Mouse (Mus musculus) lung, embryonic 14.5 days (tissue): ENCODE data around the gene Oard1. TPM values are rescaled to one million over a fixed set of nuclear protein-coding genes. Genes with fewer than 3 reads are reported as not detected.
A peak's percentile ranks its signal among the peaks of the same experiment; 100 is the strongest.

Source experiments
- ATAC-seq: fragments of 200-750 bp; cut with Nextera tagmentation; 2 replicates; pipeline ENCODE4 v1.8.0; 2017; ENCODE audit warnings: mild to moderate bottlenecking, moderate TSS enrichment, moderate library complexity; ENCODE audit not compliant: insufficient read depth
- DNase-seq: peaks from one replicate; pipeline ENCODE4 v3.0.0-alpha.2; 2015
- H3K27ac ChIP-seq: fragments of 300-500 bp; sonication (generic); 2 replicates; pipeline ENCODE4 v1.5.1; 2014; ENCODE audit warnings: low read depth, mild to moderate bottlenecking, moderate library complexity
- H3K27me3 ChIP-seq: fragments of 300-500 bp; sonication (generic); 2 replicates; pipeline ENCODE4 v1.6.1; 2014; ENCODE audit warnings: low read length, control low read depth; ENCODE audit not compliant: insufficient read depth
- H3K36me3 ChIP-seq: fragments of 300-500 bp; sonication (generic); 2 replicates; pipeline ENCODE4 v1.6.1; 2014; ENCODE audit warnings: control low read depth; ENCODE audit not compliant: insufficient read depth
- H3K4me1 ChIP-seq: fragments of 300-500 bp; sonication (generic); 2 replicates; pipeline ENCODE4 v1.6.1; 2014; ENCODE audit warnings: antibody characterized with exemption, control low read depth; ENCODE audit not compliant: insufficient read depth
- H3K4me2 ChIP-seq: fragments of 300-500 bp; sonication (generic); 2 replicates; pipeline ENCODE4 v1.6.1; 2014; ENCODE audit warnings: mild to moderate bottlenecking
- H3K4me3 ChIP-seq: fragments of 300-500 bp; sonication (generic); 2 replicates; pipeline ENCODE4 v1.5.1; 2014; ENCODE audit warnings: low read depth, low read length
- H3K9ac ChIP-seq: fragments of 300-500 bp; sonication (generic); 2 replicates; pipeline ENCODE4 v1.6.1; 2014
- H3K9me3 ChIP-seq: fragments of 300-500 bp; sonication (generic); 2 replicates; pipeline ENCODE4 v1.6.1; 2016; ENCODE audit warnings: low read depth, low read length, control low read depth
- CTCF ChIP-seq: IDR thresholded peaks from 2 replicates; pipeline ENCODE4 v1.5.1; 2016; ENCODE audit warnings: antibody characterized with exemption, low read depth
- WGBS: fragments of 180-500 bp; shearing (Covaris S2); extraction: QIAGEN DNeasy Blood & Tissue Kit; methylation state at CpG from one replicate; pipeline ENCODE4 v1.1.7; 2014; 5-methylcytosine and 5-hydroxymethylcytosine counted together
- polyA plus RNA-seq: library from polyadenylated mRNA; unstranded; fragments of >200 nt; fragmentation: Nextera tagmentation; extraction: Ambion mirVana; gene quantifications from 2 replicates; pipeline ENCODE4 v1.2.1, GENCODE M21; 2014

The Oard1 gene
- polyA plus RNA-seq, 1 experiment from 2014 or later, result 77.9 TPM

DNA sequence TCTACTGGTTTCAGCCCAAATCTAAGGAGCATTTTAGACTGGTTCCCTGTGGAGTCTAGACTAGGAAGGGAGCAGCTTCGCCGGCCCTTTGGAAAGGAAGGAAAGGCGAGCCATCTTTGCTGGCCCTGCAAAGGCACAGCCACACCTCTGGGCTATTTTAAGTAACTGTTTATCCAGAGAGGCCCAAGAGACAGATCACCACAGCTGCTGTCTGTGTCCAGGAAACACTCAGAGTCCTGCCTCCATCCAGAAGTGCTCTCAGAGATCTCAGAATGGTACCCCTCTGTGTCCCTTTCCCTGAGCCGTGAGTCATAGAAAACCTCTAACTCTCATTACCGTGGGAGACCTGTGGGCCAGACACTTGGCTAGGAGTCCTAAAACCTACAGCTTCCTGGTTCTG lies 20.6 kb downstream of the Oard1 start:
- 14% methylated on average over 5 of the region's 5 CpGs for WGBS
- no peak for TF ChIP-seq CTCF
- Histone ChIP-seq H3K4me2 (peak overlapping the region; percentile 32; the same call in 1 of the 2 replicates), H3K27ac (peak overlapping the region; percentile 39; the same call in 1 of the 2 replicates), H3K36me3 (no peaks in the 10 kb centered on the region), H3K4me3 (no peak overlapping the region), H3K4me1 (peaks cover 31% of the 10 kb centered on the region), H3K27me3 (no peaks in the 10 kb centered on the region), H3K9me3 (no peaks in the 10 kb centered on the region), H3K9ac (no peak overlapping the region)
- ATAC-seq (0 out of 2 replicates have a peak, but pooled peaks have one; percentile 22), DNase-seq (peak; percentile 69)

DNA sequence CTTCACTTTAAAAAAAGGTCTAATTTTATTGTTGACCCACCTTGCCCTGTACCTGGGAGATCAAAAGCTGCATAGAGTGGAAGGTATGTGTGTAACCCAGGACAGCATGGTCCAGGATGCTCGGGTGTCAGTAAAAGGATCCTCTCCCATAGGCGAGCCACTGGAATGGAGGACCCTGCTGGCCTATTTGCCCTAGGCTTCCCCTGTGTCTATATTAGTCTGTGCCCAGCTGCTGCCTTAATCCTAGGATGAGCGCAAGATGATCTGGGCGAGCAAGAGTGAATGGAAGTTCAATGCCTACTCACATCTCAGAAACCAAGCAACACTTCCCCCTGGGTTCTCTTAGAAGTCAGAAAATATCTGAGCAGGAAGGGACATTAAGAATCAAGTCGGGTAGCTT lies 21.2 kb downstream of the Oard1 start:
- Histone ChIP-seq H3K4me2 (no peak overlapping the region), H3K4me3 (no peak overlapping the region), H3K36me3 (no peaks in the 10 kb centered on the region), H3K9ac (no peak overlapping the region), H3K4me1 (peaks cover 28% of the 10 kb centered on the region), H3K27me3 (no peaks in the 10 kb centered on the region), H3K9me3 (no peaks in the 10 kb centered on the region), H3K27ac (no peak overlapping the region)
- no peak for ATAC-seq
- 67% methylated on average over 5 of the region's 5 CpGs for WGBS
- no peak for TF ChIP-seq CTCF
- DNase-seq, result no peak

DNA sequence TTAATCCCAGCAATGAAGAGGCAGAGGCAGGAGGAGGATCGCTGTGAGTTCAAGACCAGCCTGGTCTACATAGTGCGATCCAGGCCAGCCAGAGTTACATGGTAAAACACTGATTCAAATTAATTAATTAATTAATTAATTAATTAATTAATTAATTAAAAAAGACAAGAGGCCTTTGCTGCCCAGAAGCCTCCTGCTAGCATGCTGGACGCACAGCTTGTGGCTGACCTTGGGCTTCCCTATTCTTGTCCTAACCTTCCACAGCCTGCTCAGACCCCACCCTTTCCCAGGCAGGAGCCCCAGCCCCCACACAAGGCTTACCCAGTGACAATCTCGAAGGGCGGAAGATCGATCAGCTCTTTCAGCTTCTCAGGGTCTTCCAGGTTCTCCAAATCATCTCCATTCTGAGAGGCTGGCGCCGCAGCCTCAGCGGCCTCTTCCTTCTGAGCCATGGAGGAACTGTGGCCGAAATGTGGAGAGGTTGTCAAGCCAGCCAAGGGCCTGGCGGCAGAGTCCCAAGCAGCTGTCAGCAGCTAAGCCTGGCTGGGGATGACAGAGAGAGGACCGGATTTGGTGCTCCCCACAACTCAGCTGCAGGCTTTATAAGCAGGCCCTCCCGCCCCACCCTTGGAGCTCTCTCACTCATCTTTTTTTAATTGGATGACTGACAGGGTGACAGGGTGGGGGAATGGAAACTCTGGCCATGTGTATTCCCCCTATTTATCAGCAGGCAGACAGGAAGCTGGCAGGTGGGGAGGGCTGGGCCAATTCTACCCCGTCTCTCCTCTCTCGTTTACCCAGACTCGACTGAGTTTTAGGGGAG lies 22.6 kb downstream of the Oard1 start, which contains the start of gene Apobec2:
Gene Apobec2 (minus strand): TSS at position 773 of the 823 bp plus-strand sequence.
- no peak for ATAC-seq
- Histone ChIP-seq H3K4me2 (no peak within 1 kb of the TSS), H3K27ac (peak within 1 kb of the TSS; percentile 54; the same call in 1 of the 2 replicates), H3K4me1 (peaks cover 20% of the 10 kb centered on the region; the same call in 1 of the 2 replicates), H3K9me3 (no peaks in the 10 kb centered on the region), H3K36me3 (no peaks in the 10 kb centered on the region), H3K4me3 (no peak within 1 kb of the TSS), H3K9ac (no peak within 1 kb of the TSS), H3K27me3 (no peaks in the 10 kb centered on the region)
- peak; percentile 58 for DNase-seq
- 41% methylated on average over 16 of the region's 16 CpGs for WGBS
- no peak for TF ChIP-seq CTCF

DNA sequence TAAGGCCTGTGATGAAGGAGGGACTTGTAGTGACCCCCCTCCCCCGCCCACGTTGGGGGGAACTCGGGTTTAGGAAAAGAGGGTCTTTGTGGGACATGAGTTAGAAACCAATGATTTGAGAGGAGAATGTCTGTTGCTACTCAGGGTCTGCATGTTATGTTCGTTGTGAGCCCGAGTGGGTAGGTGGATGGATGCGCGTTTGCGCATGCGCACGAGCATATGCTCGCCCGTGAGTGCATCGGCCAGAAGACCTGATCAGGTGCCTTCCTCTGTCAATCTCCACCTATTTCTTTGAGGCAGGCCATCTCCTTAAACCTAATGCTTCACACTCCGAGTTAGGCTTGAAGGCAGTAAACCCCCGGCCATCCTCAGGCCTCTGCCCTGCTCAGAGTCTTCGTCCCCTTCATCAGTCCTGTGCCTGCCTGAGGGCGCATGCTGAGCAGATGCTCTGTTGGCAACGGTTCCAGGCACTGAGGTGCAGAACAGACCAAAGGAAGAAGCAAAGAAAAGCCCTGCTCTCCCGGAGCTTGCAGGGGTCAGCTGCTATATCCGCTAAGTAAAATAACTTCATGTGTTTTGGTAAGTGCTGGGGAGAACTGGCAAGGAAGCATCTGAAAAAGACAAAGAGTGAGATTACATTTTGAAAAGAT lies 23.3 kb downstream of the Oard1 start:
- 75% methylated on average over 20 of the region's 20 CpGs for WGBS
- no peak for TF ChIP-seq CTCF
- H3K27ac ChIP-seq, result peak overlapping the region; percentile 27; the same call in 1 of the 2 replicates
- H3K36me3 ChIP-seq, result no peaks in the 10 kb centered on the region
- no peak overlapping the region for H3K4me3 ChIP-seq
- H3K27me3 ChIP-seq, result no peaks in the 10 kb centered on the region
- no peak for DNase-seq
- ATAC-seq, result no peak
- H3K9ac ChIP-seq, result no peak overlapping the region
- no peaks in the 10 kb centered on the region for H3K9me3 ChIP-seq
- peaks cover 25% of the 10 kb centered on the region; the same call in 1 of the 2 replicates for H3K4me1 ChIP-seq
- H3K4me2 ChIP-seq, result no peak overlapping the region

DNA sequence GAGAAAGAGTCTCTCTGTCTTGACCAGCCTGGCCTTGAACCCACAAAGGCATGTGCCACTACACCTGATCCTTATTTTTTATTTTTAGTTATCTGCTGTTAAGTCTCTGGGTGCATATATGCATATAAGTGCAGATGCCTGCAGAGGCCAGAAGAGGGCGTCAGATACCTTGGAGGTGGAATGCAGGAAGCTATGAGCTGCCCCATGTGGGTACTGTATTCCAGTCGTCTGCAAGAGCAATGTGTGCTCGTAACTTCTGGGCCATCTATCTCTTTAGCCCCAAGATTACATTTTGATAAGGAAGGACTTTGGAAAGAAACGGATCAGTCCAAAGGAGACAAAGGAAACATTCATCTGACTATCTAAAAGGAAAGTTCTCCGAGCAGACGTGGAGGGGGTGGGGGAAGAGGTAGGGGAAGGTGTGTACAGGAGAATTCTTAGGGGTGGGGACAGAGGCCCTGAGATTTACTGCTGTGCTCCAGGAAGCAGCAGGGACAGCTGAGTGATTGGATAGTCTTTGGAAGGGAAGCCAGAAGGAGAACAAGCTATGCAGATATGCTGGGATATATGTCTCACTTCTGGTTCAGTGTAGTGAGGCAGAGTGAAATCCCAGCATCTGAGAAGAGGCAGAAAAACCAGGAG lies 24.0 kb downstream of the Oard1 start:
- Histone ChIP-seq H3K9ac (no peak overlapping the region), H3K9me3 (no peaks in the 10 kb centered on the region), H3K4me1 (peaks cover 25% of the 10 kb centered on the region; the same call in 1 of the 2 replicates), H3K27me3 (no peaks in the 10 kb centered on the region), H3K36me3 (no peaks in the 10 kb centered on the region), H3K27ac (peak overlapping the region; percentile 10; the same call in 1 of the 2 replicates), H3K4me2 (no peak overlapping the region), H3K4me3 (no peak overlapping the region)
- 41% methylated on average over 6 of the region's 6 CpGs for WGBS
- no peak for ATAC-seq
- DNase-seq, result no peak
- peak; percentile 40 for TF ChIP-seq CTCF

DNA sequence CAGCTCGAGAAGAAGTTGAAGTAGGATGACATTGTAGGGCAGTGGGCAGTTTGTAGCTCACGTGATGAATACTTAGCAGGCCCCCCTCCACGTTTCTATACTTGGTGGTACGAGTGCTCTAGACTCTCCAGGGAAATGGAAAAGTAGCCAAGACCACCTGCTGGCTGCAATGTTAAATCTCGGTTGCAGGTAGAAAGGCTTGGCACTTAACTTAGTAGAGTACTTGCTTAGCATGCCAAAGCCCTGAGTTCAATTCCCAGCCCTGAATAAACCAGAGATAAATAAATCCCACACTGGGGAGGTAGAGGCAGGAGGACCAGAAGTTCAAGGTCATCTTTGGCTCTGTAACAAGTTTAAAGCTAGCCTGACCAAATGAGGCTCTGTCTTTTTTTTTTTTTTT lies 24.7 kb downstream of the Oard1 start:
- peaks cover 25% of the 10 kb centered on the region; the same call in 1 of the 2 replicates for H3K4me1 ChIP-seq
- H3K9me3 ChIP-seq, result no peaks in the 10 kb centered on the region
- WGBS, result 73% methylated on average over 5 of the region's 5 CpGs
- no peak for TF ChIP-seq CTCF
- peak overlapping the region; percentile 10; the same call in 1 of the 2 replicates for H3K27ac ChIP-seq
- no peak overlapping the region for H3K4me2 ChIP-seq
- no peak overlapping the region for H3K9ac ChIP-seq
- H3K27me3 ChIP-seq, result no peaks in the 10 kb centered on the region
- no peak overlapping the region for H3K4me3 ChIP-seq
- H3K36me3 ChIP-seq, result no peaks in the 10 kb centered on the region
- DNase-seq (no peak), ATAC-seq (no peak)

DNA sequence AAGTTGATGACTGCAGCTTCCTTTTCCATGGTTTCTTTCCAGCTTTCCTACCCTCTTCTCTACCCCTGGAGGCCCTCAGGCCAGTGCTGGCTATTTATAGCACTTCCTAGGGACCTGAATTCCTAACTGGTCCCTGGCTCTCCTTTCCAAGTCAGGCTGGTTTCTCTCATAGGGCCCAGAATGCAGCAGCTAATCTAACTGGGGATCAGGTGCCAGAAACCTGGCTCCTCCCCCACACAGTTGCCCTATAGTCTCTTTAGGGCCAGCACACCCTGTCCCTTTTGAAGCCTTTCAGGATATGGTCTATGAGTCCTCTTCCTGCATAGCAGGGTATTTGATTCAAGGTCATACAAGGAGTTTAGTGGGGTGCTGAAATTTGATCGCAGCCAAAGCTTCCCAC lies 26.7 kb downstream of the Oard1 start:
- Histone ChIP-seq H3K27me3 (no peaks in the 10 kb centered on the region), H3K36me3 (no peaks in the 10 kb centered on the region), H3K9me3 (no peaks in the 10 kb centered on the region), H3K9ac (no peak overlapping the region), H3K4me3 (no peak overlapping the region), H3K4me1 (peaks cover 17% of the 10 kb centered on the region; the same call in 1 of the 2 replicates), H3K4me2 (no peak overlapping the region), H3K27ac (peak overlapping the region; percentile 82; the same call in 1 of the 2 replicates)
- no peak for TF ChIP-seq CTCF
- no peak for DNase-seq
- WGBS, result 58% methylated on average over 1 of the region's 1 CpGs
- ATAC-seq, result no peak
